Mouse (Mus musculus) embryo, embryonic 11 days (tissue): ENCODE data around the gene Kctd2.
"Not testable (repeated sequence)": the region's sequence is repeated elsewhere in the genome, so short reads cannot be mapped to it uniquely, and the experiment has no call there.

Experiments used
- DNase-seq: peaks from one replicate; pipeline ENCODE4 v3.0.0-alpha.2; 2015

Gene Kctd2

GRCm38 (mm10) chr11:115446906-115447305 lies 27.0 kb downstream of the Kctd2 start:
- DNase-seq: no peak

DNA sequence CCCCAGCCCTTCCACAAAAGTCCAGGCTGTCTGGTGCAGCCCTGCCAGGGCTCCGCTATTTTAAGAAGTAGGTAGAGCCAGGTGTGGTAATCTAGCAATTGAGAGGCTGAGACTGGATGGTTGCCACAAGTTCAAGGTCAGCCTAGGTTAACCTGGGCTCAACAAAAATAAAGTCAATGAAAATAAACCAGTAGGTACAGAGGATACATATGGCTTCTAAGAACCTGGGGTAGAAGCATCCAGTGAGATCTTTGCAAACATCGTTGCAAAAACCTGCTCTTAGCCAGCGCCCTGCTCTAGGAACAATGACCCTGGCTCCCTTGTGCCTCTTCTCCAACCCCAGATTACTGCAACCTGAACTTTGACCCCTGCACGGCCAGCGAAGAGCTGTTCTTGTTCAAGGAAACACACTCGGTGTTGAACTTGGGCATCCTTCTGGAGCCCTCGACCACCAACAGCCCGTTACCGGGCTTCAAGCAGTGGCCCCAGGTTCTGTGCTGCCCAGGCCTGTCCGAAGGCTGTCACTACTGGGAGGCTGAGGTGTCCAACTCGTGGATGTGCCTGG lies 27.5 kb downstream of the Kctd2 start:
- no peak for DNase-seq

DNA sequence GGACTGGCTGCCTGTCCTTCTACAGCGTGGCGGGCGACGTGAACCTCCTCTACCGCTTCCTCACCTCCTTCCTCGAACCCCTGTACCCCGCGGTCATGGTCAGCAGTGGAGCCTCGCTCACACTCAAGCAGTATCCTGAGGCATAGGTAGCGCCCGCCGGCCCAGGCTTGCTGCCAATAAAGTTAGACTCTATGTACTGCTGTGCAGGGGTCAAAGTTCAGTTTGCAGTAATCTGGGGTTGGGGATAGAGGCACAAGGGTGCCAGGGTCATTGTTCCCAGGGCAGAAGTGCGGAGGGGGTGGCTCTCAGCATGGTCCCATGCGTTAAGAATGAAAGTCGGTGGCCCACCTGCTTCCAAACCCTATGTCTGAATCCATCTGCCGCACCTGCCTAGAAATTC lies 28.1 kb downstream of the Kctd2 start:
- DNase-seq: no peak

- DNase-seq: no peak
Measured at GRCm38 (mm10) chr11:115448998-115449397, 29.1 kb downstream of the Kctd2 start.

DNA sequence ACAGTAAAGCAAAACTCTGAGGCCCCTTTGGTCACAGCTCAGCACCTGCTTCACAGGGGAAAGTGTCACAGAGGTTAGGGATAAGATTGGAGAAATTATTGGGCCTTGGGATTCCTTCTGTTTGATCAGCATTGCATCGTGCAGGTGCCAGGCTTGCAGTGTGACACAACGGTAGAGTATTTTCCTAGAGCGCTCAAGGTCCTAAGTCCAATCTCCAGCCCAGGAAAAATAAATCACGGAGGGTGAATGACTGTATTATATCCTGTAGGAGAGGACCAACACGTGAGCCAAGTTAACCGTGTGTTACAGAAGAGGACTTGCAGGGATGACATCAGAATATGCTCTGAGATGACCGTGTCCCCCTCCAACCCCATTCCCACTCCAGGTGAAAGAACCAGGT lies 30.2 kb downstream of the Kctd2 start:
- DNase-seq: no peak

- DNase-seq: no peak
Measured at GRCm38 (mm10) chr11:115451781-115452241, 31.9 kb downstream of the Kctd2 start.

GRCm38 (mm10) chr11:115452281-115452860 lies 32.4 kb downstream of the Kctd2 start:
- DNase-seq: no peak

DNA sequence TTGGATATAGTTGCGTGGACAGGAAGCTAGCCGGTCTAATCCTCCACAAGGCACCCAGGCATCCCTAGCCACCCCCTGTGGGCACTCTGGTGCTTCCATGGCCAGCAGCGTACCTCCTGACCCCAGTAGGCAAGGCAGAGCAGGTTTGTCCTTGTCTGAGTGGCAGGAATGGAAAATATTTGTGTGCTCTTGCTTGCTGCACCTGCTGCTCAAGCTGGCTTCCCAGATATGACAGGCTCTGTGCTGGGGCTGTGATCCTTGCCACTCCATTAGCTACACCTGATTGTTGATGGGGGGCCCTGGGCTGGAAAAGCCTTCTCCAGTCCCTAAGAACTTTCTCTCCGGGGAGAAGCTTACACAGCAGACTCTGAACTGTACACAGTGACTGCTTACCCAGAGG lies 33.4 kb downstream of the Kctd2 start:
- no peak for DNase-seq

GRCm38 (mm10) chr11:115454822-115455221 lies 34.9 kb downstream of the Kctd2 start:
- DNase-seq: not testable (repeated sequence)

DNA sequence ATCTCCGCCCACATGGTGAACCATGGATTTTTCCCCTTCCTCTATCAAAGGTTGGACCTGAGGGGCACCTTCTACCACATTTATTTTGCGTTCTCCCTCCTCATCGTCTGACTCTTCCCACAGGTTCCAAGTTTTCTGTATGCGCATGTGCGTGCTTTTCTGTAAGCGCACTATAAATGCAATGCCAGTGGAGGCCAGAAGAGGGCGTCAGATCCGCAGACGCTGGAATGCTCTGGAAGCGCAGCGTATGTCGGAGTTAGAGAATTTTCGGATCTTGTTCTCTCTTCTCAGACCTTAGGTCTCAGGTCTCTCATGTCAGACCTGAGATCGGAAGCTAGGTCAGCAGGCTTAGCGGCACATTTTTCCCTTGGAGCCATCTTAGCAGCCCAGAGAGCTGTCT lies 35.7 kb downstream of the Kctd2 start:
- DNase-seq: no peak

GRCm38 (mm10) chr11:115456182-115456581 lies 36.3 kb downstream of the Kctd2 start:
- no peak for DNase-seq

GRCm38 (mm10) chr11:115457405-115457804 lies 37.5 kb downstream of the Kctd2 start:
- DNase-seq: peak; percentile 26

GRCm38 (mm10) chr11:115460976-115461375 lies 41.0 kb downstream of the Kctd2 start:
- no peak for DNase-seq

GRCm38 (mm10) chr11:115461846-115462242 lies 41.9 kb downstream of the Kctd2 start:
- DNase-seq: no peak

DNA sequence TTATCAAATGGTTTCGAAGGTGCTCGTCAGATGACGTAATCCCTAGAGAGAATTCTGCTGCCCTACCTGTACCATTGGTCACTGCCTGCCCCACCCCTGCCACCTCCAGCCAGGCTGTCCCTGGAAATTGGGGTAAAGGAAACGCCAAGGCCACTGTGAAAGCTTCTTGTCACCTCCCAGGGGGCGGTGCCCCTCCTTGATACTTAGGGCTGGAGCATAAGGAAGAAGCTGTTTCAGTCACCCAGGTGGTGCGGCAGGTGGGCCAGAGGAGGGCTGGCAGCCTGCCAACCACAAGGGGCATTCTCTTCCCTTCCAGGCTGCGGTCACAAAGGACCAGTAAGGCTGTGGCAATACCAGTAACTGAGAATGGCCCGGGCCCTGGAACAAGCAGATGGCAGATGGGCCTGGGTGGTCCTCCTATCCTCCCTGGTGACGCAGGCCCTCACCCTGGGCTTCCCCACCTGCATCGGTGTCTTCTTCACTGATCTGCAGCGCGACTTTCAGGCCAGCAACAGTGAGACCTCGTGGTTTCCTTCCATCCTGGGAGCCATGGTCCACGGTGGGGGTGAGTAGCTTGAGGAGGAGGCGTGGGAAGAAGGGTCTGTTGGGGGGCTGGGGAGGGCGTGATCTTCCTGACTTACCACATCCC lies 42.4 kb downstream of the Kctd2 start, which contains the start of gene Slc16a5:
TSS of gene Slc16a5 (plus strand) at position 232 of the 649 bp plus-strand sequence.
- no peak for DNase-seq

DNA sequence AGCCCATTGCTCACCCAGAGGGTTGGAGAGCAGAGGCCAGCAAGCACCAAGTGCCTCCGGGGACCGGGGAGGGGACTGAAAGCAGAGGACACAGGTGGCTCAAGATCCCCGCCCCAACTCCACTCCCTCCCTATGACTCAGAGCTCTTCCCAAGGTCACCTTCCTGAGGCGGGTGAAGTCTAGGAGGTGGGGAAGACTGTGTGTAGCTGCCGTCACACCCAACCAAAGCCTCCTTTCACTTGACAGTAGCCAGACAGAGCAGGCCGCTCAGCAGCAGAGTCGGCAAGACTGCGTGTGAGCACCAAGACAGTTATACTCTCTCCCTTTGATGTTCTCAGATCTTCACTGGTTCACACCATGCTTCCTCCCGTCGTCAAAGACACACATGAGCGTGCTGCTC lies 43.5 kb downstream of the Kctd2 start:
- no peak for DNase-seq

DNA sequence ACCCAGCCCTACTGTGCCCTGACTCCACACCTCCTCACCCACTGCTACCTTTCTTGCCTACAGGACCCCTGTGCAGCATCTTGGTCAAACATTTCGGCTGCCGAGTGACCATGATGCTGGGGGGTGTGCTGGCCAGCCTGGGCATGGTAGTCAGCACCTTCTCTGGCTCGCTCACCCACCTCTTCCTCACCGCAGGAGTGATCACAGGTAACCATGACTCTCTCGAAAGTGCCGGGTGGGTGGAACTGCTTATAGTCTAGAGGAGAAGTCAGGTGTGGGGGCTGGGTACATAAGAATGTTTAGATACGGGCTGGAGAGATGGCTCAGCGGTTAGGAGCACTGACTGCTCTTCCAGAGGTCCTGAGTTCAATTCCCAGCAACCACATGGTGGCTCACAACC lies 44.9 kb downstream of the Kctd2 start:
- DNase-seq: no peak

- peak; percentile 83 for DNase-seq
Measured at GRCm38 (mm10) chr11:115467217-115467618, 47.3 kb downstream of the Kctd2 start.

DNA sequence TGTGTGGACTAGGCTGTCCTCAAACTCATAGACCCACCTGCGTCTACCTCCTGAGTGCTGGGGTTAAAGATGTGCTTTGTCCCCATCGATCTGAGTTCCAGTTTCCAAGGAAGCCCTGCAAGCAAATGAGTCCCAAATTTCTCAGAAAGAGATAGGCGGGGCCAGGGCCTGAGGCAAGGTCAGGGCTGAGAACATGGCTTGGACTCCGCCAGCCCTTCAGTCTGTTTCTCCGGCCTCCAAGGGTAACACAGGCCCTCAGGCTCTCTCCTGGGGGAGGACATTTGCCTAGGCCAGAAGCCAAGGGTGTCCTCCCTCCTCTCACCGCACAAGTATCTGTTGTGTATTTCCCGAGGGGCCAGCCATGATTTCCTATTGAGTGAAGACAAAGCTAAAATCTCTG lies 52.3 kb downstream of the Kctd2 start:
- DNase-seq: no peak

GRCm38 (mm10) chr11:115473626-115474275 lies 53.8 kb downstream of the Kctd2 start:
- peak; percentile 92 for DNase-seq

- peak; percentile 99 for DNase-seq
Measured at GRCm38 (mm10) chr11:115475025-115475757, 55.3 kb downstream of the Kctd2 start, which contains the start of gene Armc7. Gene Armc7 (plus strand): TSS chr11:115475667.

GRCm38 (mm10) chr11:115475758-115476237 lies 55.9 kb downstream of the Kctd2 start:
- no peak for DNase-seq

DNA sequence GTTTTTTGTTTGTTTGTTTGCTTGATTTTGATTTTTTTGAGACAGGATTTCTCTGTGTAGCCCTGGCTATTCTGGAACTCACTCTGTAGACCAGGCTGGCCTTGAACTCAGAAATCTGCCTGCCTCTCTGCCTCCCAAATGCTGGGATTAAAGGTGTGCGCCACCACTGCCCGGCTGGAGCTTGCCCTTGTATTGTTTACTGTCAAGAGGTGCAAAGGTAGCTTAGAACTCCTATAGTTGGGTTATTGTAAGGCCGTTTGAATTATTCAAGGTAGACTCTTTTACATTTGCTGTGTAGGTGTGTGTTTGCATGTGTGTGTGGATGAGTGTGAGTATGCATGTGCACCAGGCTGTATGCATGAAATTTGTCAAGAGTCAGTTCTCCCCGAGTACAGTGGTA lies 56.7 kb downstream of the Kctd2 start:
- not testable (repeated sequence) for DNase-seq
